Mouse (Mus musculus): ENCODE measurements around the gene Aoc3.
"Not testable (repeated sequence)": the region's sequence is repeated elsewhere in the genome, so short reads cannot be mapped to it uniquely, and the experiment has no call there.

Gene Aoc3

GRCm38 (mm10) chr11:101330371-101330924 lies at the start of gene Aoc3:
Gene Aoc3, plus strand, starts transcription at chr11:101330605.
- no peak for DNase-seq (ENCODE audit: low spot score)

GRCm38 (mm10) chr11:101280837-101281236 lies 49.6 kb upstream of the Aoc3 start:
- DNase-seq (ENCODE audit: low spot score) = no peak

- DNase-seq (ENCODE audit: low spot score) = no peak
These were observed 47.5 kb upstream of the Aoc3 start for GRCm38 (mm10) chr11:101282896-101283295.

DNA sequence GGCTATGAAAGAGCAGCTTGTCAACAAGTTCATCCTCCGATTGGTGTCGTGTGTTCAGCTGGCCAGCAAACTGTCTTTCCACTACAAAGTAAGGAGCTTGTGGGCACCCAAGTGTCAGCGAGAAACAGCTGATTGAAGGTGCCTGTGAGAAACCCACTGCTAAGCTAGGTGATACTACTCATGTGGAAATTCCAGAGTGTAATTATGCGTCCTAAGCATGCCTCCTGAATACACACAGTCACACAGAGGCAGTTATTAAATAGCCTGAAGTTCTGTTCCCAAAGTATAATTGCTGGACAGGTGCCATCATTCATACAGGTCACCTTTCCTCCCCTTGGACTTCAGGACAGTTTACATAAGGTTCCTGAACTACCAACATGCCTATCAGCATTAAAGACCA lies 46.6 kb upstream of the Aoc3 start:
- DNase-seq (ENCODE audit: low spot score) = no peak

- DNase-seq (ENCODE audit: low spot score) = no peak
These were observed 43.1 kb upstream of the Aoc3 start for GRCm38 (mm10) chr11:101287306-101287705.

GRCm38 (mm10) chr11:101291231-101291630 lies 39.2 kb upstream of the Aoc3 start:
- DNase-seq (ENCODE audit: low spot score) = no peak

DNA sequence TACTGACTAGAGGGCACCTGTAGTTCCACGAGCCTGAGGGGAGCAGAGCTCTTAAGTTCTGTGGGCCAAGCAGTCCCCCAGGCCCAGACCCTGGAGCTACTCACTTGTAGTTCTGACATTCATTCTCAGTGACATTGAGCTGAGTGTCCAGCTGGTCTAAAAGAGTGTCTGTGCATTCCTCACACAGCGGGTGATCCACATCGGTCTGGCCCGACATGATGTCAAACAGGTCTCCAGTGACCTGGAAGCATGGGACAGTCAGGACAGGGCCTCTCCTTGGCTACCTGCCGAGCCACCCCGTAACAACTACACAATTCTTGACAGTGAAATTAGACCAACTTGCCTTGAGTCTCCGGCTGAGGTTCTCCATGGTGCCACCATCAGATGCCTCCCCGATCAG lies 35.2 kb upstream of the Aoc3 start:
- no peak for DNase-seq (ENCODE audit: low spot score)

- DNase-seq (ENCODE audit: low spot score) = no peak
These were observed 29.5 kb upstream of the Aoc3 start for GRCm38 (mm10) chr11:101300881-101301280.

- DNase-seq (ENCODE audit: low spot score) = no peak
These were observed 29.0 kb upstream of the Aoc3 start for GRCm38 (mm10) chr11:101301299-101302003.

- DNase-seq (ENCODE audit: low spot score) = peak; percentile 95
These were observed 28.2 kb upstream of the Aoc3 start, which contains the start of gene Becn1 for GRCm38 (mm10) chr11:101302004-101302798. Gene Becn1, minus strand, starts transcription at chr11:101302286.

- DNase-seq (ENCODE audit: low spot score) = no peak
These were observed 22.7 kb upstream of the Aoc3 start for GRCm38 (mm10) chr11:101307744-101308143.

GRCm38 (mm10) chr11:101311083-101311482 lies 19.3 kb upstream of the Aoc3 start:
- no peak for DNase-seq (ENCODE audit: low spot score)

GRCm38 (mm10) chr11:101312150-101312549 lies 18.3 kb upstream of the Aoc3 start:
- DNase-seq (ENCODE audit: low spot score) = no peak

GRCm38 (mm10) chr11:101314567-101314966 lies 15.8 kb upstream of the Aoc3 start:
- DNase-seq (ENCODE audit: low spot score) = no peak

- DNase-seq (ENCODE audit: low spot score) = no peak
These were observed 15.2 kb upstream of the Aoc3 start for GRCm38 (mm10) chr11:101315082-101315650.

DNA sequence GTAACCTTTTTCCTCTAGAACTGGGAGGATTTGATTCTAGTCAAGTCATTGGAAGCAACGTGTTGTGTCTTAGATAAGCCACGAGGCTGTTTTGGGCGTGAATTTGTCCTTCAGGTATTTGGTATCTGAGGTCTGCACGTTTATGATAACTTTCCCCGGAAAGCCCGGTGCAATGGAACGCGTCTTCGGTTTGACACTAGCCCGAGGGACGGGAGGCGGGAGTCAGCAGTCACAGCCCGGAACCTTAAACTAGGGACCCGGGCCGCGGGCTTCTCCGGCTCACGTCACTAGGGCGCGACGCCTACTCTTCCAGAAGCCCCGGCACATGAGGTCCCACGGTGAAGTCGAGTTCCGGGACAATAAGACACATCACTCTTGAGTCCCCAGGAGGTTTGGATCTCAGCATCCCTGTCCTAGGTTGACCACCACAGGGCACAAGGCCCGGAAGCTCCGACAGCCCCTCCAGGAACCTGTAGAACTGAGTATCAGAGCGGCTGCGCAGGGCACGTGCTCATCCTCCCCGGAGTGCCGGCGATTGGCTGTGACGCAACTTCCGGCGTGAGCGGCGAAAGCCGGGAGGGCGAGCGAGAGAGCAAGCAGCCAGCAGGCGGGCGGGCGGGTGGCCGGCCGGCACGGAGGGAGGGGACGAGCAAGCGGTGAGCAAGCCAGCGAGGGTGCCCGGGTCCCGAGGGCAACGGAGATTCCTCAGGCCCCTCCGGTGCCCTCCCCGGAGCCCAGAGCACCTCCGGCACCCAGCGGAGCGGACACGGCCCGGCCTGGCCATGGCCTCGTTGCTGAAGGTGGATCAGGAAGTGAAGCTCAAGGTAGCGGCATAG lies 14.5 kb upstream of the Aoc3 start, which contains the start of gene Psme3:
TSS of gene Psme3 (plus strand) at position 549 of the 836 bp plus-strand sequence.
- peak; percentile 87 for DNase-seq (ENCODE audit: low spot score)

- DNase-seq (ENCODE audit: low spot score) = no peak
These were observed 13.9 kb upstream of the Aoc3 start for GRCm38 (mm10) chr11:101316501-101316917.

DNA sequence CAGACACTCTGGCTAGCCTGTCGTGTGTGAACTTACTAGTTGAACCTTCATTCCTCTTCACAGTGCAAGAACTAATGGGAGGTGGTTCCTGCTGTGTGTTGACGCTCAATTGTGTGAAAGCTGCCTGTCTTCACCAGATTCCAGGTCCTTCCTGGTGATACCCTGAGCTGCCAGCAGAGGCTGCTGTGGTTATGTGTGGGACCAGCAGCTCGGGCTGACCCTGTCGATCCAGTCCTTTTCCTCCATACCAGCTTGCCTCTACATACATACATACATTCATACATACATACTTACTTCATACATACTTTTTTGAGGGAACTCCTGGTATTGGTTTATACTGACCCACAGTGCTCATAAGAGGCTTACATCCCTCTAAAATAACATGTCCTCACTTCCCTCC lies 6.8 kb upstream of the Aoc3 start:
- no peak for DNase-seq (ENCODE audit: low spot score)

GRCm38 (mm10) chr11:101324763-101325162 lies 5.6 kb upstream of the Aoc3 start, which contains the start of gene Aoc2:
Gene Aoc2, plus strand, starts transcription at chr11:101325063.
- DNase-seq (ENCODE audit: low spot score) = no peak

DNA sequence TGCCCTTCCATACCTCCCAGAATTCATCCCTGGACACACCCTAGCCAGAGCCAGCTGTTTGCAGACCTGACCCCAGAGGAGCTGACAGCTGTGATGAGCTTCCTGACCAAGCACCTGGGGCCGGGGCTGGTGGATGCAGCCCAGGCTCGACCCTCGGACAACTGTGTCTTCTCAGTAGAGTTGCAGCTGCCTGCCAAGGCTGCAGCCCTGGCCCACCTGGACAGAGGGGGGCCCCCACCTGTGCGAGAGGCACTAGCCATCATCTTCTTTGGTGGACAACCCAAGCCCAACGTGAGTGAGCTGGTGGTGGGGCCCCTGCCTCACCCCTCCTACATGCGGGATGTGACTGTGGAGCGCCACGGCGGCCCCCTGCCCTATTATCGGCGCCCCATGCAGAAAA lies 5.2 kb upstream of the Aoc3 start:
- not testable (repeated sequence) for DNase-seq (ENCODE audit: low spot score)

- DNase-seq (ENCODE audit: low spot score) = no peak
These were observed 4.3 kb upstream of the Aoc3 start for GRCm38 (mm10) chr11:101326147-101326546.

DNA sequence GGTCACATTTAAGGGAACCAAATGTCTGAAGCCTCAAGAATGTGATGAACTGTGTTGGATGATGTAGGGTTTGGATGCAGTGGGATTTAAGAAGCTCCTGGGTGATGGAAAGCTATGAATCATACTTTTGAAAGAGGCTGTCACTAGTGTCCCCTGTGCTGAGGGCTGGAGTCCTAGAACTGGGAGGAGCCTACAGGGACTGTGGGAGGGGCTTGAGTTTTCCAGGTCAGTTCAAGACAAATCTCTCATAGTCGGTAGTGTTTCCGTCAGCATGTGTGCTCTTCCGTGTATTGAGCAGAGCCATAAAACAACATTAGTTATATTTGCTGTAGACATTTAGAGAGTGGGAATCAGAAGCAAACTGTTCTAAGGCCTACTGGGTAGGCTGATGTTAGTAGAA lies 3.1 kb upstream of the Aoc3 start:
- DNase-seq (ENCODE audit: low spot score) = no peak
